Mouse (Mus musculus): ENCODE results near the gene Grip2. TPM values are rescaled to one million over a fixed set of nuclear protein-coding genes. Genes with fewer than 3 reads are reported as not detected.

The Grip2 gene
- polyA plus RNA-seq, 1 experiment from 2014 or later, result 8.9 TPM

GRCm38 (mm10) chr6:91745947-91746582, 81.0 kb downstream of the Grip2 start:
- ATAC-seq (replicated peaks), result no peak
- no peaks in the 10 kb centered on the region for H3K27me3 ChIP-seq
- H3K4me3 ChIP-seq, result no peak overlapping the region
- H3K9me3 ChIP-seq, result no peaks in the 10 kb centered on the region
- H3K36me3 ChIP-seq, result peaks cover 61% of the 10 kb centered on the region
- H3K27ac ChIP-seq (replicated peaks), result no peak overlapping the region
- H3K9ac ChIP-seq (replicated peaks), result no peak overlapping the region
- H3K4me1 ChIP-seq, result no peaks in the 10 kb centered on the region
- H3K4me2 ChIP-seq (replicated peaks), result no peak overlapping the region
- 78% methylated on average over 7 of the region's 7 CpGs for WGBS

DNA sequence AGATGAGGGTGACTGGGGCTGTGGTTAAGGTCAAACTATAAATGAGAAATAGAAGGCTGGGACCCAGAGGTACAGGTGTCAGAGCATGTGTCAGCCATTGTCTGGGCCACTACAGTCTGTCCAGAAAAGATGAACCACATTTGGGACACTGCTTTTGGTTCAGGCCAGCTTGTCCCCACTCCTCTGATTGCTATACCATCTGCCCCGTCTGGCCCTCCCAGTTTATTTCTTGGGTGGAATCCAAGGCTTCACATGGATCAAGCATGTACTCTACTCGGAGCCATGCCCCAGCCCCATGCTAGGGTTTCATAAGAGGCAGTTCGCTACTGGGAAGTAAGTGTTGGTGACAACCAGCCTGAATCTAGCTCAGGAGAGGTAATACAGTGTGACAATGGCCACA, 81.8 kb downstream of the Grip2 start:
- WGBS, result 78% methylated on average over 3 of the region's 3 CpGs

DNA sequence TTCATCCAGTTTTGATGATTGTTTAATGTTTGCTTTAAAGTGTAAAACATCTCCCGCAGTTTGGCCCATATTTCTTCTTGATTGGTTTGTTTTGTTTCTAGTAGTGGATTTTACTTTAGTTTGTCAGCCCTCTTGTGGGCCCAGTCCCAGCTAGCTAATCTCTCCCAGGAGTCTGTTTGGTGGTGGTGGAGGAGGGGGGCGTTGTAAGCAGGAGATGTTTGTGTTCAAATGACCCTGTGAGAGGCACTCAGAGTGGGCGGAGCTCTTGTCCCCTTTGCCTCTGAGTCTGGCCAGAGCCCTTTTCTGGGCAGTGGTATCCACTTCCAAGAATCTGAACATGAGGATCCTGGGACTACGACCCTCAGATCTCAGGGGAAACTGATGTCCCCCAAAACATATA, 83.2 kb downstream of the Grip2 start:
- 58% methylated on average over 4 of the region's 4 CpGs for WGBS
- H3K36me3 ChIP-seq, result peaks cover 51% of the 10 kb centered on the region
- no peaks in the 10 kb centered on the region for H3K4me1 ChIP-seq
- no peak overlapping the region for H3K9ac ChIP-seq (replicated peaks)
- H3K4me2 ChIP-seq (replicated peaks), result no peak overlapping the region
- H3K9me3 ChIP-seq, result no peaks in the 10 kb centered on the region
- no peaks in the 10 kb centered on the region for H3K27me3 ChIP-seq
- H3K4me3 ChIP-seq, result no peak overlapping the region
- ATAC-seq (replicated peaks), result no peak
- no peak overlapping the region for H3K27ac ChIP-seq (replicated peaks)

More for the DNA sequence above, 81.8 kb downstream of the Grip2 start:
- no peak for ATAC-seq (replicated peaks)
- Histone ChIP-seq H3K4me1 (no peaks in the 10 kb centered on the region), H3K36me3 (peaks cover 54% of the 10 kb centered on the region), H3K27me3 (no peaks in the 10 kb centered on the region), H3K27ac (replicated peaks) (no peak overlapping the region), H3K4me2 (replicated peaks) (no peak overlapping the region), H3K9ac (replicated peaks) (no peak overlapping the region), H3K4me3 (no peak overlapping the region), H3K9me3 (no peaks in the 10 kb centered on the region)

DNA sequence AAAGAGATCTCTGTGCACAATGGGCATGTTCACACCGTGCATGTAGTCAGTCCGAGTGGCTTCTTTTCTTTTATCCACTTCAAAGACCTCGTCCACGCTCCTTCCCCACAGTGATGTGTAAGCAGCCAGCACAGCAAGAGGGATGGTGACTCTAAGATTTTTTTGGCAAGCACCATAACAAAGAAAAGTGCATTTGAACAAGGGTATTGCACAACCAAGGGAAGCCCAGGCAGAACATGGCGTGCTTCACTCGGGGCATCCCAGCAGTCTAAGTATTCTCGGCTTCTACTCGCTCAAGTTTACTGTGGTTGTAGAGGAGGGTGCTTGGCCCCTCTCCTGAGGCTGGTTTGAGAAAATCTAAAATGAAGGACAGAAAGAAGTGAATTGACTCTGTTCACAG, 84.1 kb downstream of the Grip2 start:
- ATAC-seq (replicated peaks), result no peak
- Histone ChIP-seq H3K4me2 (replicated peaks) (no peak overlapping the region), H3K4me3 (no peak overlapping the region), H3K9ac (replicated peaks) (no peak overlapping the region), H3K4me1 (no peaks in the 10 kb centered on the region), H3K27me3 (no peaks in the 10 kb centered on the region), H3K27ac (replicated peaks) (no peak overlapping the region), H3K36me3 (peaks cover 50% of the 10 kb centered on the region), H3K9me3 (no peaks in the 10 kb centered on the region)
- WGBS, result 84% methylated on average over 8 of the region's 8 CpGs

DNA sequence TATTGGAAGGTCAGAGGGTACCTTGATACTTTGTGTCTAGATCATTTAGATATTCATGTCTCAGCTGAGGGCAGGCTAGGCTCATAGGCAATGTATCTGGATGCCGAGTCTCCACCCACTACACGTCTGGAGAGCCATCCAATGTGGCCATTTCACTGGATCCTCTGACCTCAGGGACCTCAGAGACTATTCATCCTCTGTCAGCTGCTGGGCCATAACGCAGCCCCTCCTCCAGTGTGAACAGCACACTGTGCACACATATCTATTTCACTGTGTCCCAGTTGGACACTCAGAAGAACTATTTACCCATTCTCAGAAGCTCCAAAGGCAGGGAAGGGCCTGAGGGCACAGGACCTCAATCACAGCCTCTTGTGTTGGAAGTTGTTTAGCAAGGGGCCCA, 84.6 kb downstream of the Grip2 start:
- 83% methylated on average over 3 of the region's 3 CpGs for WGBS
- Histone ChIP-seq H3K36me3 (peaks cover 51% of the 10 kb centered on the region), H3K4me1 (no peaks in the 10 kb centered on the region), H3K4me3 (no peak overlapping the region), H3K4me2 (replicated peaks) (no peak overlapping the region), H3K27ac (replicated peaks) (no peak overlapping the region), H3K27me3 (no peaks in the 10 kb centered on the region), H3K9ac (replicated peaks) (no peak overlapping the region), H3K9me3 (no peaks in the 10 kb centered on the region)
- ATAC-seq (replicated peaks), result no peak

GRCm38 (mm10) chr6:91741046-91741445, 86.0 kb downstream of the Grip2 start:
- peak; percentile 78 for ATAC-seq (replicated peaks)
- no peak overlapping the region for H3K4me3 ChIP-seq
- no peak overlapping the region for H3K9ac ChIP-seq (replicated peaks)
- no peaks in the 10 kb centered on the region for H3K9me3 ChIP-seq
- no peak overlapping the region for H3K4me2 ChIP-seq (replicated peaks)
- 64% methylated on average over 11 of the region's 11 CpGs for WGBS
- no peaks in the 10 kb centered on the region for H3K27me3 ChIP-seq
- H3K4me1 ChIP-seq, result no peaks in the 10 kb centered on the region
- no peak overlapping the region for H3K27ac ChIP-seq (replicated peaks)
- peaks cover 59% of the 10 kb centered on the region for H3K36me3 ChIP-seq

GRCm38 (mm10) chr6:91738058-91738457, 89.0 kb downstream of the Grip2 start:
- no peak for ATAC-seq (replicated peaks)
- Histone ChIP-seq H3K27ac (replicated peaks) (no peak overlapping the region), H3K36me3 (peaks cover 67% of the 10 kb centered on the region), H3K4me3 (no peak overlapping the region), H3K9ac (replicated peaks) (no peak overlapping the region), H3K4me2 (replicated peaks) (no peak overlapping the region), H3K27me3 (no peaks in the 10 kb centered on the region), H3K4me1 (no peaks in the 10 kb centered on the region), H3K9me3 (no peaks in the 10 kb centered on the region)
- WGBS, result 13% methylated on average over 5 of the region's 5 CpGs

GRCm38 (mm10) chr6:91737451-91737850, 89.6 kb downstream of the Grip2 start:
- Histone ChIP-seq H3K4me3 (no peak overlapping the region), H3K9ac (replicated peaks) (no peak overlapping the region), H3K27me3 (no peaks in the 10 kb centered on the region), H3K9me3 (no peaks in the 10 kb centered on the region), H3K27ac (replicated peaks) (no peak overlapping the region), H3K4me2 (replicated peaks) (no peak overlapping the region), H3K36me3 (peaks cover 70% of the 10 kb centered on the region), H3K4me1 (no peaks in the 10 kb centered on the region)
- 86% methylated on average over 7 of the region's 7 CpGs for WGBS
- no peak for ATAC-seq (replicated peaks)

GRCm38 (mm10) chr6:91736471-91736870, 90.6 kb downstream of the Grip2 start:
- Histone ChIP-seq H3K9me3 (no peaks in the 10 kb centered on the region), H3K27ac (replicated peaks) (no peak overlapping the region), H3K4me3 (no peak overlapping the region), H3K36me3 (peaks cover 63% of the 10 kb centered on the region), H3K4me2 (replicated peaks) (no peak overlapping the region), H3K4me1 (peaks cover 8% of the 10 kb centered on the region), H3K27me3 (no peaks in the 10 kb centered on the region), H3K9ac (replicated peaks) (no peak overlapping the region)
- WGBS, result 66% methylated on average over 5 of the region's 5 CpGs
- no peak for ATAC-seq (replicated peaks)

GRCm38 (mm10) chr6:91732138-91732537, 94.9 kb downstream of the Grip2 start:
- peaks cover 45% of the 10 kb centered on the region for H3K36me3 ChIP-seq

GRCm38 (mm10) chr6:91729677-91730127, 97.3 kb downstream of the Grip2 start:
- Histone ChIP-seq H3K4me1 (peaks cover 36% of the 10 kb centered on the region), H3K4me2 (replicated peaks) (no peak overlapping the region), H3K4me3 (no peak overlapping the region), H3K27me3 (no peaks in the 10 kb centered on the region), H3K9ac (replicated peaks) (no peak overlapping the region), H3K36me3 (peaks cover 44% of the 10 kb centered on the region), H3K9me3 (no peaks in the 10 kb centered on the region), H3K27ac (replicated peaks) (peak overlapping the region; percentile 69)
- peak; percentile 69 for ATAC-seq (replicated peaks)
- WGBS, result 3% methylated on average over 12 of the region's 12 CpGs

More at GRCm38 (mm10) chr6:91732138-91732537, 94.9 kb downstream of the Grip2 start:
- no peak overlapping the region for H3K4me3 ChIP-seq
- H3K27ac ChIP-seq (replicated peaks), result peak overlapping the region; percentile 50; the same call in 1 of the 2 replicates
- H3K9ac ChIP-seq (replicated peaks), result no peak overlapping the region
- peaks cover 36% of the 10 kb centered on the region for H3K4me1 ChIP-seq
- H3K27me3 ChIP-seq, result no peaks in the 10 kb centered on the region
- 23% methylated on average over 11 of the region's 11 CpGs for WGBS
- no peak overlapping the region for H3K4me2 ChIP-seq (replicated peaks)
- H3K9me3 ChIP-seq, result no peaks in the 10 kb centered on the region
- ATAC-seq (replicated peaks), result peak; percentile 71

GRCm38 (mm10) chr6:91728939-91729619, 98.0 kb downstream of the Grip2 start:
- Histone ChIP-seq H3K36me3 (peaks cover 51% of the 10 kb centered on the region), H3K4me2 (replicated peaks) (no peak overlapping the region), H3K9me3 (no peaks in the 10 kb centered on the region), H3K4me3 (no peak overlapping the region), H3K27ac (replicated peaks) (peak overlapping the region; percentile 69), H3K9ac (replicated peaks) (no peak overlapping the region), H3K27me3 (no peaks in the 10 kb centered on the region), H3K4me1 (peaks cover 36% of the 10 kb centered on the region)
- WGBS, result 38% methylated on average over 6 of the region's 6 CpGs
- peak; percentile 46 for ATAC-seq (replicated peaks)
